9 mouse cellular contexts compared by ENCODE assay signal in genomic region chr5:113081439-113081838, GRCm38 (mm10). TPM values are rescaled to one million over a fixed set of nuclear protein-coding genes. Genes with fewer than 3 reads are reported as not detected.
DNase-seq lines count a peak whose midpoint lies in the region; ATAC-seq and TF ChIP-seq lines count a peak whose summit lies in the region.
"Had no signal": no experiment of that assay in that cellular context is flagged by ENCODE, and none has a peak within 500 bp of the region (broad histone marks: within the 10 kb centered on the region; RNA-seq: fewer than 3 reads in every experiment).

Crybb3 (minus strand) TSS chr5:113081584.

- H3K27me3 ChIP-seq in liver, postnatal 0 days (ENCODE audit: insufficient read depth, low read length): no peaks in the 10 kb centered on the region
- H3K27me3 ChIP-seq in liver, embryonic 11.5 days (replicated peaks; ENCODE audit: control insufficient read depth, insufficient read depth, low read length): no peaks in the 10 kb centered on the region; the same call in 1 of the 2 replicates
- peaks cover 20% of the 10 kb centered on the region; the same call in 1 of the 2 replicates for H3K27me3 ChIP-seq in heart, embryonic 10.5 days (ENCODE audit: insufficient read depth, poor library complexity, severe bottlenecking)
- no peaks in the 10 kb centered on the region for H3K27me3 ChIP-seq in myocyte (ENCODE audit: control insufficient read depth, insufficient read depth, insufficient read length)
- H3K27me3 ChIP-seq: Patski had no signal

- 0 out of 2 replicates have a peak, but pooled peaks have one; percentile 8 for ATAC-seq in liver, postnatal 0 days
- no peak for ATAC-seq in liver, embryonic 11.5 days (replicated peaks; ENCODE audit: low FRiP score)
- ATAC-seq: Patski had no signal

- DNase-seq in liver, postnatal 0 days: no peak
- no peak for DNase-seq in liver, embryonic 11.5 days (ENCODE audit: low spot score)
- peak; percentile 87 to 91 for DNase-seq in cerebellum, adult 18-20 months
- no peak for DNase-seq in heart, embryonic 10.5 days (ENCODE audit: low spot score)
- no peak for DNase-seq in spleen, postnatal 14 days (ENCODE audit: low spot score in 2 of 2)
- no peak for DNase-seq in left cerebral cortex, adult 9 months (ENCODE audit: low spot score in 2 of 2)

- no peaks in the 10 kb centered on the region for H3K79me2 ChIP-seq in myocyte (ENCODE audit: control insufficient read depth, insufficient read depth)

- 53% methylated on average over 8 of the region's 8 CpGs for WGBS in liver, postnatal 0 days (ENCODE audit: insufficient replicate concordance)
- WGBS in liver, embryonic 11.5 days: 77% methylated on average over 8 of the region's 8 CpGs
- 76% methylated on average over 8 of the region's 8 CpGs for WGBS in heart, embryonic 10.5 days

- no peak for TF ChIP-seq EP300 in liver, postnatal 0 days (IDR thresholded peaks at IDR 0.05; ENCODE audit: low read depth)

- H3K4me1 ChIP-seq in liver, postnatal 0 days (ENCODE audit: insufficient read depth): no peaks in the 10 kb centered on the region
- H3K4me1 ChIP-seq in liver, embryonic 11.5 days (replicated peaks; ENCODE audit: control insufficient read depth, insufficient read depth, low read length): no peaks in the 10 kb centered on the region
- peaks cover 19% of the 10 kb centered on the region for H3K4me1 ChIP-seq in heart, embryonic 10.5 days

- no peaks in the 10 kb centered on the region for H3K36me3 ChIP-seq in liver, postnatal 0 days (replicated peaks; ENCODE audit: insufficient read depth, low read length)
- no peaks in the 10 kb centered on the region for H3K36me3 ChIP-seq in liver, embryonic 11.5 days (ENCODE audit: control insufficient read depth, insufficient read depth, low read length)
- H3K36me3 ChIP-seq in heart, embryonic 10.5 days: no peaks in the 10 kb centered on the region
- no peaks in the 10 kb centered on the region for H3K36me3 ChIP-seq in myocyte (ENCODE audit: control insufficient read depth, insufficient read depth)

- no peak for TF ChIP-seq CTCF in liver, postnatal 0 days (IDR thresholded peaks at IDR 0.05; ENCODE audit: low read depth)

- H3K9me3 ChIP-seq in liver, postnatal 0 days (ENCODE audit: low read length): no peaks in the 10 kb centered on the region
- 0 out of 2 replicates have a peak, but pooled peaks cover 3% of the 10 kb centered on the region for H3K9me3 ChIP-seq in liver, embryonic 11.5 days (ENCODE audit: control insufficient read depth, low read length)
- H3K9me3 ChIP-seq in heart, embryonic 10.5 days: no peaks in the 10 kb centered on the region

- no peak within 1 kb of the TSS for H3ac ChIP-seq in myocyte (ENCODE audit: control insufficient read depth, insufficient read length)

- no peak within 1 kb of the TSS; the same call in 1 of the 2 replicates for H3K27ac ChIP-seq in liver, postnatal 0 days (ENCODE audit: low read depth)
- H3K27ac ChIP-seq in liver, embryonic 11.5 days (ENCODE audit: low read depth, low read length): no peak within 1 kb of the TSS
- peak within 1 kb of the TSS; percentile 69; the same call in 1 of the 2 replicates for H3K27ac ChIP-seq in heart, embryonic 10.5 days

- no peak for TF ChIP-seq POLR2A in myocyte (IDR thresholded peaks at IDR 0.05; ENCODE audit: insufficient read length, low read depth)

- H3K4me2 ChIP-seq in liver, postnatal 0 days (ENCODE audit: low read depth, low read length): no peak within 1 kb of the TSS
- no peak within 1 kb of the TSS for H3K4me2 ChIP-seq in liver, embryonic 11.5 days
- no peak within 1 kb of the TSS for H3K4me2 ChIP-seq in myocyte (ENCODE audit: low read depth)

- H3K4me3 ChIP-seq in liver, postnatal 0 days (ENCODE audit: low read depth, low read length): no peak within 1 kb of the TSS
- no peak within 1 kb of the TSS for H3K4me3 ChIP-seq in liver, embryonic 11.5 days (ENCODE audit: low read depth, low read length)
- no peak within 1 kb of the TSS for H3K4me3 ChIP-seq in heart, embryonic 10.5 days
- H3K4me3 ChIP-seq in myocyte: no peak within 1 kb of the TSS

- H3K9ac ChIP-seq in liver, postnatal 0 days (replicated peaks): no peak within 1 kb of the TSS
- no peak within 1 kb of the TSS for H3K9ac ChIP-seq in liver, embryonic 11.5 days (ENCODE audit: low read depth, low read length)

TF ChIP-seq in myocyte, 11 proteins besides CTCF, POLR2A, EP300 and RAD21:
- TF ChIP-seq E2F4 (IDR thresholded peaks at IDR 0.05; ENCODE audit: insufficient read depth) (no peak), SRF (IDR thresholded peaks at IDR 0.05; ENCODE audit: control insufficient read depth, insufficient read length, low read depth) (peak; percentile 10)

RNA-seq across cellular contexts. Expression of gene Crybb3, which starts in this region (rescaled TPM):
- 0.15 TPM in 1 of 2 replicates, not detected in the other for polyA plus RNA-seq in liver, postnatal 0 days (2015; fragmentation: Nextera tagmentation; extraction: Ambion mirVana)
- polyA plus RNA-seq in liver, embryonic 11.5 days (2014; fragmentation: Nextera tagmentation; extraction: Ambion mirVana): 0.27 and 0.49 TPM in 2 replicates
- 0.71 and 0.87 TPM in 2 replicates for polyA plus RNA-seq in heart, embryonic 10.5 days (2016; fragmentation: Nextera tagmentation; extraction: Ambion mirVana)
- 0.30 TPM for polyA plus RNA-seq in myocyte (2012; fragmentation: generic; extraction: Trizol)
- polyA plus RNA-seq: liver, embryonic 16.5 days had no signal

Comparison
In these comparisons a context has a peak if more than half of its experiments do, and no peak if none do; other contexts are left out.
1. Peak in ATAC-seq in liver, postnatal 0 days; RNA of the gene not detected or under 1 TPM.
2. DNase-seq: peak in cerebellum, adult 18-20 months (2 of 2); none in liver, postnatal 0 days (single experiment), liver, embryonic 11.5 days (single experiment), heart, embryonic 10.5 days (single experiment), spleen, postnatal 14 days (0 of 2) and left cerebral cortex, adult 9 months (0 of 2).